Mouse (Mus musculus) testis, postnatal 10 days (tissue): ENCODE measurements around the gene Efnb3.
A peak's percentile ranks its signal among the peaks of the same experiment; 100 is the strongest.

Experiments
- DNase-seq: peaks from one replicate; pipeline ENCODE4 v3.0.0; 2021; ENCODE audit warnings: low spot score

The Efnb3 gene

DNA sequence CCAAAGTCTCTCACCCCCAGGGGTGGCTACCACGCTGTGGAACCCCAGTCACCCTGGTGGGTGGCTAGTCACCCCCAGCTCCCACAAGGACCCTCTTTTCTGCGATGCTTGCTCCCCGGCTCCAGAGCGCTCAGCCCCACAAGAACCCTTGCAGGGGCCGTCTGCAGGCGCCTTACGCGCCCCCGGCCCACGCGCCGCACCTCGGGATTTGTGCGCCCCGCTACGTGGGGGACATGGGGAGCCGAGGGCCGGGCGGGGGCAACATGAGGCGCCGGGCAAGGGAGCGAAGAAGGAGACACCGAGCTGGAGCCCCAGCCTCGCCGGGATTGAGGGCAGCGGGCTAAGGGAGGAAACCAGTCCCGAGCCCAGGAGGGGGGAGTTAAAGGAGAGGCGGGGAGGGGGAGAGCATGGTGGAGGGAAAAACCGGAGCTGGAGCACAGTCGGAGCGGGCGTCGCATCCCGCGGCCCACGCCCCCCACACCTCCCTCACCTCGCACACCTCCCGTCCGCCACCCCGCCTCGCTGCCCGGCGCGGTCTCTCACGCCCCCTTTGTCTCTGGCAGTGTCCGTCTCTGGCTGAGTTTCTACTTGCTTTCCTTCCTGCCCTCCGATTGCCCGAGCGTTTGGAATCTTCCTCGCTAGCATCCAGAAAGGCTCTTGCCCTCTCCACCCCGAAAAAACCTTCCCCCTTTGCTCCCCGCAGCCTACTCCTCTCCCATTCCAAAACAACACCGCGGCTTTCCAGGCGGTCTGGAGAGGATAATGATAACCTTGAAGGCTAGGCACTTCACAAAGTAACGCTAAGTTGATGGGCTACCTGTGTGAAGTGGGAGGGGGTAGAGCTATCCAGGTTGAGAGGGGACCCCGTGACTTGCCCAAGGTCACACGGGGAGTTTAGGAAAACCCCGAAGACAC lies at the start of gene Efnb3:
Gene Efnb3 (minus strand): TSS at position 355 of the 915 bp plus-strand sequence.
- DNase-seq = peak; percentile 66

DNA sequence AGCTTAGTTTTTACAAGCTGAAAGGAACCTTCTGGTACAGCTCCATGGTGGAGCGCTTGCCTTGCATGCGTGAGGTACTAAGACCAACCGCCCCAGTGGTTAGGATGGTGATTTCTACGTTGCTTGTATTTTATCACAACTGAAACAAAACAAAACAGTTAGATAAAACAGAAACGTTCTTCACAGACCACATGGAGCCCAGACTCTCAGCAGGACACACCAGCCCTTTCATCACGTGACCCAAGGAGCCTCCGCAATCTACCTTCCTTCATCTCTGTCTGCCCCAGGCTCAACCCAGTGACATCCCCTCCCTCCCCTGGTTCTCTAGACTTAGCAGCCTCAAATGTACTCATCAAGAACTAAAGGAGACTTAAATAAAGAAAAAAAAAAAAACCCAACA lies 49.4 kb upstream of the Efnb3 start:
- DNase-seq = no peak

DNA sequence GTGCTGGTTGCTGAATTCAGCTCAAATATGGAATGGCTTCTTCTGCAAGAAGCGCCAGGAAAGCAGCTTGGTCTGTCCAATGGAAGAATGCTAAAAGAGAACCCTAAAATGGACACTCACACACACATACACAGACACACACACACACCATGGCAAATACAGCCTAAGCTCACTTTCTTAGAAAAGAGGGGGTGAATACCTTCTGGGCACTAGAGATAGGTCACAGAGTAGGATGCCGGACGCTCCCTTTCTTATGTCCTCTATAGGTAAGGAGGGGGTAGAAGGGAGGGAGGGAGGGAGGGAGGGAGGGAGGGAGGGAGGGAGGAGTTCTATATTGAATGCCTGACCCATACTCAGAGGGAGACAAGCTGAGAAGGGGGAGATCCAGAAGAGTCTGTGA lies 48.5 kb upstream of the Efnb3 start:
- no peak for DNase-seq

DNA sequence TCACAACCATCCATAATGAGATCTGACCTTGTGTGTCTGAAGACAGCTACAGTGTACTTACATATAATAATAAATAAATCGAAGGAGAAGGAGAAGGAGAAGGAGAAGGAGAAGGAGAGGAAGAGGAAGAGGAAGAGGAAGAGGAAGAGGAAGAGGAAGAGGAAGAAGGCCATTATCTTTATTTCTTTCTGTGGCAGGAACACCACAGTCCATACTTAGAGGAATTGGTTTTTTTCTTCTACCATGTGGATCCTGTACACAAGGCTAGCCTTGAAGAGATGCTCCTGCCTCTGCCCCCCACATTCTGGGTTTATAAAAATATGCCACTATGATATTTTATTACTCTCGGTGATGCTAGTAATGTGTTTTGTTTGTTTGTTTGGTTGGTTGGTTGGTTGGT lies 46.8 kb upstream of the Efnb3 start:
- DNase-seq = no peak

DNA sequence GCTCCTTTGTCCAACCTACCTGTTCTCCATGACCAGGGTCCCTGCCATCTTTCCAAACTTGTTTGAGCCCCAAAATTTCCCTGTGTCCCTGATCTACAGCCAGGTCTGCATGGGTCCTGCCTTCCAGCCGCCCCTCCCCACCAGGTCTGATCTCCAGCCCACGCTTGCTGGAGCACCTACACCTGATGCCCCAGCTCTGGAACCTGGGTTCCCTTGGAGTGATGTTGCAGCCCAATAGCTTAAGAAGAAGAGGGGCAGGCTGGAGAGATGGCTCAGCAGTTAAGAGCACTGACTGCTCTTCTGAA lies 46.4 kb upstream of the Efnb3 start:
- no peak for DNase-seq

DNA sequence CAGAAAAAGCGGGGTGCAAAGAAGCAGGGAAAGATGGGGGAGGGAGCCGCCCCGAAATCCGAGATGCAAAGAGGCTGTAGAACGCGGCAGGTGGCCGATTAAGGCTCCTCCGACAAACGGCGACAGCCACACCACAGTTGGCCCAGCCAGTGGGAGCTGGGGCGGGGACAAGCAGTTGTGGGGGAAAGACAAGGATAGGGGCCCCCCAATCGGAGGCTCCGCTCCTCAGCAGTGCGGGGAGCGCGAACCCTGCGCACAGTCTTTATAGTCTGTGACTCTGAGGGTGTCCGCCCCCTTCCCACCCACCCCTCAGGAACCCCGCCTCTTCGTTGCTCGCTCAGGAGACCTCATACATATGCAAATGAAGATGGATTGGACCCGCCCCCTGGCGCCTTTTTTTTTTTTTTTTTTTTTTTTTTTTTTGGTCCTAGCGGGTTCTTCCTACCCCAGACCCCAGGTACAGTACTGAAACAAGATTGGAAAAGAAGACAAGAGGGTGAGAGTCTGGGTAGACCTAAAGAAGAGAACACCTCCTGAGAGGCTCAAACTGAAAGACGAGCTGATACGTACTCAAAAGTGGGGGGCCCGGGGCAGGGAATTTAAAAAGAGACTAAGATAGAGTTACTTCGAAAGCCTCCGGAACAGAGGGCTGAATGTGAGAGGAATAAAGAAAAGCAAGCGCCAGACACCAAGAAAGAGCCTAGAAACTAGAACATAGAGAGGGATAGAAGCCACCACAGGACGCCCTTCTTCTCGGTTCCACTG lies 45.9 kb upstream of the Efnb3 start, which contains the start of gene Atp1b2:
Gene Atp1b2 (minus strand): TSS at position 217 of the 765 bp plus-strand sequence.
- peak; percentile 91 for DNase-seq

DNA sequence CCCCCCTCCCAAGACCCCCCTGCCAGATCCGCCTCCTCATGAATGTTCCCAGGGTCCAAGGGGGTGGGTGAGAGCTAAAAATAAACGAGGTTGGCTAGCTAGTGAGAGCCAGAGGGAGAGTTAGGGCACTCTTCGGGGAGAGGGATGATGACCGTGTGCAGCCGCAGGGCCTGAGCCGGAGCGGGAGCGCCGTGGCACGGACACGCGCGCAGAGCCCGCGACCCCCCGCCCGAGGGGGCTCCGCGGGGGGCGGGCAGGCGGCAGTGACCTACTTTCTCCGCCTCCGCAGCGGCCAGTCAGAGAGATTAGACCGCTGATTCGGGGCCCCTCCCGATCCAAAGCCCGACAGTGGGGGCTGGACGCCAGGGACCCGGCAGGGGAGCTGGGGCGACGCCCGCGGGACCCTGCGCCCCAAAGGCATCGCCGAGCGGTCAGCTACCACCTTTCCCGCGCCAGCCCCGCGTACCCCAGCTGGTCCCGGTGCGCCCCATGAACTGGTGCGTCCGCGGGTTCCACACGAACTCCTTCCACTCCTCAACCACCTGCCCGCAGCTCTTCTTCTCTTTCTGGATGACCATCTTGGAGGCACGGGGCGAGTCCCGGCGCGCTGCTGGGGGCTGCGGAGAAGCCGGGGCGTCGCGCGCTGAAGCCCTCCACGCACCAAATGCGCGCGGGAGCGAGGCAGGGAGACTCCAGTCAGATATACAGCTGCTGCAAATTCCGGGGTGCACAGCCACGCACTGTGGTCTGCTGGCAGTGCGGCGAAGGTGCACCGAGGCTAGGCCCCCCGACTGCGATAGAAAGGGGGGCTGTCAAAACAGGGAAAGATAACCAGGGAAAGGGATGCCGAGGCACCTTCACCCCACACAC lies 45.0 kb upstream of the Efnb3 start:
- peak; percentile 67 for DNase-seq

DNA sequence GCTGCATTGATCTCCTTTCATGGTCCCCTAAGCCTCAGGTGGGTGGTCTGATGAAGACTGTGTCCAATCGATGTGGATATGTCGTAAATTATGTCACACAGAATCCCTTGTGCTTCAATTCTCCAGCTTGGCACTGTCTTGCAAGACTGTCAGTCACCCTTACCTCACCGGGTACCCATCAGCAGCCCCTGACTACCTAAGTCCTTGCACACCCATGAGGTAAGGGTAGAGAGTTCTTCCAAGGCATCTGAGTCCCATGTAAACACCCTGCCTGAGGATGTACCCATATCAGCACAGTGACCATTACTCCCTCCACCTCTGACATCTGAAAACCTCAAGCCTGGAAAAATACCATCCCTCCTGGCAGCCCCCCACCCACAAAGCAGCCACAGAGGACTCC lies 44.3 kb upstream of the Efnb3 start:
- no peak for DNase-seq

DNA sequence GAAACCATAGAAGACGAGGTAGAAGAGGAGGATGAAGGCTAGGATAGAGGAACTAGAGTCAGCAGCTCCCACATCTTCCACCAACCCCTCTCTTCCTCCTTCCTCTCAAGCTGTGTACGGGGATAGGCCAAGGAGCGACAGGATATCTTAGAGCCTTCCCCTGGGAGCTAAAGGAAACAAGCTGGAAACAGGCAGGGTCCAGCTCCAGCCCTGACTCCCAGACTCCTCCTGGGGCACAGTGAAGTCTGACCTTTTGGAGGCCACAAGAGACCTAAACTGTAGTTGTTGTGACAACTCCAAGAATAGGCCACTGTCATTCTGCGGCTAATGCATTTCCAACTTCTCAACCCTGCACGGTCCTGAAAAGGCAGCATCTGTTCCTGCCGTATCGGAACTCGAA lies 43.5 kb upstream of the Efnb3 start:
- no peak for DNase-seq

DNA sequence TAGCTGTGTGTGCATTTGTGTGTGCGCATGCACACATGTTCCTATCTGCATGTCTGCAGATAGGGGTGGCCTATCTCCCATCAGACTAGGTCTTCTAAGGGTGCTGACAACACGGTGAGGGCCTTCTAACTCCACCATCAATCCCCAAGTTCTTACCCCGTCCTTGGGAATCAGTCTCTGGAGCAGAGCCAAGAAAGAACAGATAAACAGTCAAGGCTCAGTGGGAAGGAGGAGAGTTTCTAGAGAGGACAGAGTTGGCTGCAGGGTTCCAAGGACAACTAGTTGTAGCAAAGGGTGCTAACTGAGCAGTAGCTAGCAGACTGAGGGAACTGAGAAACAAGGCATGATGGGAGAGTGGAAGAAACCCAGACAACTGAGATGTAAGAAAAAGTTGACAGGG lies 41.8 kb upstream of the Efnb3 start:
- DNase-seq = no peak

DNA sequence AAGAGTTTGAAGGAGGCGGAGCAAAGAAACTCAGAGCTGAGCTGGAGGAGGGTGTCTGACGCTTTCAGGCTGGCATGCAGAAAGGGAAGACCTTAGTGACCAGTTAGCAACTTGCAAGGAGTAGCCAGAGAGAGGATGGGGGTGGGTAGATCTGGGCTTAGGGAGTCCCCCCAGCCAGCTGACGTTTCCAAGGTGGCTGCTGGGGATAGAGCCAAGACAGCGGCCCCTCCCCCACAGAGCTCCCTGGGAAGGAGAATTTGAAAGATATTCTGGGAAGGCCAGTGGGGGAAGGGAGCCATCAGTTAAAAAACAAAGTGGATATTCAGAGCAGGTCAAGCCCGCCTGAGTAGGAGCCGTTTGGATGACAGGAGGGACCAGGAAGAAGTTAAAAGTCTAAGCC lies 40.1 kb upstream of the Efnb3 start:
- peak; percentile 93 for DNase-seq

DNA sequence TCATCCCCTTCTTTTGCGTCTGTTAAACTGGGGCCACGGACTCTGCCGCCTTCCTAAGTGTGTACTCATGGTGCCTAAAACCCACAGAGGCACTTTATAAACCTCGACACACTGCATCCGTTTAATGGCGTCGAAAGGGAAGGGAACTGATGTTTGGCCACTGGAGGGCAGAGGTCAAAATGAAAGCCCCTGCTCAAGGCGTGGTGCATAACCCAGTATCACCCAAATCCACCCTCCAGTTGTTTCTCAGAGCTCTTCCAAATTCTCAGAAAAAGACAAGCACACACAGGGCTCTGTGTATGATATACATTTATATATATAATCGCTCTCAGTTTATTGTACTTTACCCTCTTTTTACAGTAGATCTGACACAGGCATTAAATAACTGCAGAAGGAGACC lies 39.4 kb upstream of the Efnb3 start:
- DNase-seq = no peak

DNA sequence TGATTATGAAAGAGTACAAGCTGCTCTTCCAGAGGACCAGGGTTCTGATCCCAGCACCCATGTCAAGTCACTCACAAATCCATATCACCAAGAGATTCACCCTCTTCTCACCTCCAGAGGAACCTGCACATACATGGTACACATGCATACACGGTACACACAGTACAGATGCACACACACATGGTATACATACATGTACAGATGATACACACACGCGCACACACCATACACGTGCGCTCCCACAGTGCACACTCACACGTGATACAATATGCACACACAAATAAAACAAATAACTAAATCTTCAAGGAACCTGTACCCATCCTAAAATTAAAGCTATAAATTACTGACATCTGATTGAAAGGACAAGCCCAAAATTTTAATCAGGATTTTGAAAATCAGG lies 34.8 kb upstream of the Efnb3 start:
- DNase-seq = no peak

DNA sequence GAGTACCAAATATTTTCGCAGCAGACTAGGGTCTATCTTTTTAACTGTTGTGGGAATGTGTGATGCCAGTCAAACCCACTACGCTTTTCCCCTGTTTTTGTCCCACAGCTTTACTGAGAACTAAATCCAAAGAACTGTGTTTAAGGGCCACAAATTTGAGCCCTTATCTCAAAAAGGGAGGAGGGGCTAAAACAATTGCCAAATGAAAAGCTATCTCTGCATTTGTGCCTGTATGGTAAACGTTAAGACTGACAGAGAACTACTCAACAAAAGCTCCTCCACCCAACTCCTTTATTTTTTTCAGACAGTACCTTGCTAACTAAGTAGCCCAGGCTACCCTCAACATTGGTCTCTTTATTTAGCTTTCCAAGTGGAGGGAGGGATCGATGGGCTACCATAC lies 32.8 kb upstream of the Efnb3 start:
- no peak for DNase-seq

DNA sequence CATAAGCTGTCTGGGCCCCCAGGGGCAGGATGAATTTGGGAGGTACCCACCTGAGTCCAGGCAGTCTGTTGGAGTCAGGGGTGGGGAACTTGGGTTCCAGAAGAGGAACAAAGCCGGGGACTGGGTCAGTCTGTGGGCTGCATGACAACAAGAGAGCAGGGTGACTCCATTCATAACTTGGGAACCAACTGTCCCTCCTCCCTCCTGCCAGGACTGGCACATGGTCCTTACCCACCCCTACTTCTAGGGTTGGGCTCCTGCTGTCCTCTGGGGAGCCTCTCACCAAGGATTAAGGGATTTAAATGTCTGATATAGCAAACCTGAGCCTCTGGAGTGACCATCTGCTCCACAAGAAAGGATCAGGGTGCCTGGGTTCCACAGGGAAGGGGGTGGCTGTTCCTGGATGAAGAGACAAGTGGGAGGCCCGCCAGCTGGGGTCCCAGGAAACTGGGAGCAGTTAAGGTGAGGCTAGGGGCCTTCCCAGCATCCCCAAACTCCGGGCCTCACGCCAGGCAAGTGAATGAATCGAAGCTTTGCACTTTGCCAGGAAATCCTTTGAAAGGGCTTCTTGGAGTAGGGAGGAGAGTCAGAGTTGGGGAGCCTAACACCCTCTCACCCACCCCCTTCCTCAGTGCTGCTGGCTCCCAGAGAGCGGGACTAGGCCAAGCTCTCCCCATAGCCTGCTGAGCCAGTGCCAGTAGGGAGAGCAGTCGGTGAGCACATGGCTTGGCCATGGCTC lies 32.1 kb upstream of the Efnb3 start:
- no peak for DNase-seq

DNA sequence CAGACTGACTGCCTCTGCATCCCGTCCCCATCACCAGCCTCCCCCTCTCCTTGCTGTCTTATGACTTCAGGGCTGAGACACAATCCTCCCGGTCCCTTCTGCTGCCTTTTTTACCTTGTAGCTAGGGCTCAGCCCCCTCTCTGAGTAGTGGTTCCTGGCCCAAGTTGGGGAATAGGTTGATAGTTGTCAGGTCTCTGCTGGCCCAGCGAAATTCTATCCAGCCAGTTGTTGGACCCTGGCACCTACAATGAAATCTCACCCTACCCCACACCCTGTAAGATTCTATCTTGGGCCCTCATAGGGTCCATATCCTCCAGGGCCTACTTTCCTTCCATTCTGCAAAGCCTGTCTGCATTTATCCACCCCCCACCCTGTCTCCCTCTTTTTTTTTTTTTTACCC lies 31.4 kb upstream of the Efnb3 start:
- no peak for DNase-seq

DNA sequence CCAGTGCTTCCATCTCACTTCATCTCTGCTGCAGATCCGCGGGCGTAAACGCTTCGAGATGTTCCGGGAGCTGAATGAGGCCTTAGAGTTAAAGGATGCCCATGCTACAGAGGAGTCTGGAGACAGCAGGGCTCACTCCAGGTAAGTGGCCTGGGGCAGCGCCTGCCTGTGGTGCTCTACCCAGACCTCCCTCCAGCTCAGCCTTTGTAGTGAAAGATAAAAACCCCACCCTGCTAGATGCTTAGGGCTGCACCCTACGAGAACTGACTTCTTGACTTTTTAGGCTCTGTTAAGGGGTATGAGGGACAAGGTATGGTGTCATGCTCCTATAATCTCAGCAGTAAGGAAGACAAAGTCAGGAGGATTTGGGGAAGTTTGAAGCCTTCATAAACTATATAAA lies 30.6 kb upstream of the Efnb3 start:
- DNase-seq = no peak

DNA sequence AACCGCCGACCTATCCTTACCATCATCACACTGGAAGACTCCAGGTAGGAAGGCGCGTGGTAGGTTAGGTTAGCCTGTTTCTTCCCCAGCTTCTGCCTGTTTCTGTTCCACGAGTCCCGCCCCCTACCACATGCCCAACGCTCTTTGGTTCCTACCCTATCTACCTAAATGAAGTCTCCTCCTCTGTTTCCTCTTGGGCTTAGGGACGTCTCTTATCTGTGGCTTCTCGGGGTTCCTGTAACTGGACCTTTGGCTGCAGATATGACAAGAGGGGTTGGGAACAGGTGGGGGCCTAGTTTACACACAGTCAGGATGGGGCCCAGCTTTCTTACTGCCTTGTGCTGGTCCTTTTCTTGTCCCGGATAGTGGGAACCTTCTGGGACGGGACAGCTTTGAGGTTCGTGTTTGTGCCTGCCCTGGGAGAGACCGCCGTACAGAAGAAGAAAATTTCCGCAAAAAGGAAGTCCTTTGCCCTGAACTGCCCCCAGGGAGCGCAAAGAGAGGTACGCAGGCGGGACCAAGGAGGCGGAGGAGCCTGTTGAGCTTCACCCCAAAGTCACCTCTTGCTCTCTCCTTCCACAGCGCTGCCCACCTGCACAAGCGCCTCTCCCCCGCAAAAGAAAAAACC lies 29.3 kb upstream of the Efnb3 start:
- no peak for DNase-seq

DNA sequence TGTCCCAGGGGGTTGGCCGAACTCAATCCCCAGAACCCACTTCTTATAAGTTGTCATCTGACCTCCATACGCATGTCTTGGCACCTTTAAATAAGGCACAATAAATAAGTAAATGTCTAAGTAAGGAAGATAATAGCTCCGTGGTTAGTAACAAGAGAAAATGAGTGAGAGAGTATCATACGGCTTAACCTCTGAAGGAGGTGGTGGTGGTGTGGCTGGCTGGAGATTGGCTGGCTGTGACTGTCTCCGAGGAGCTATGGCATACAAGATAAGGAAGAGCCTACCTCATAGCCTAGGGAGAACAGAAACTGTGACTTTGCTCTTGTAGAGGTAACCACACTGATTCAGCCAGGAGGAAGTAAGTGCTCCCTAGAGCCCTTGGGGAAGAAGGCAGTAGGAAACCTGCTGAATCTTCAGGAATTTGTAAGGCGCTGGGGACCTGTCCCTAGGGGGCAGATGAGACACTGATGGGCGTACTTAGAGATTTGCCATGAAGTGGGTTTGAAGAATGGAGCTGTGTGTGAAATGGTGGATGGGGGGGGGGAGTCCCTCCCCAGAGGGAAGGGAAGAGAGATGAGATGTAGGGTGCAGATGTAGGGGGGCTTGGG lies 25.8 kb upstream of the Efnb3 start:
- DNase-seq = no peak

DNA sequence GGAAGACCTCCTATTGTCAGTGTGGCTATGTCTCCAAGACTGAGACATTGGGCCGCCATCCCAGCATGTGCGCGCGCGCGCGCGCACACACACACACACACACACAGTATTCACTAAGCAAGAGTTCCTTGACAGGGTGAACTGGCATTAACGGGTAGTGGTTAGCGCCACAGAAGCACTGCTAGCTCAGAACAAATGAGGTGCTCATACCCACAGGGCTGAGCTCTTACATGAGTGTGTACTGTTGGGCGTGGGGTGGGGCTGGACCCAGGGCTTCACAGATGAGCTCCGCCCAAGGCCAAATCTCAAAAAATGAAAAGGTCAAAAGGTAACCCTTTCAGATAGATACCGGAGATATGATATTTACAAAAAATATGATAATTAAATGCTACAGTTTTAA lies 24.9 kb upstream of the Efnb3 start:
- no peak for DNase-seq

DNA sequence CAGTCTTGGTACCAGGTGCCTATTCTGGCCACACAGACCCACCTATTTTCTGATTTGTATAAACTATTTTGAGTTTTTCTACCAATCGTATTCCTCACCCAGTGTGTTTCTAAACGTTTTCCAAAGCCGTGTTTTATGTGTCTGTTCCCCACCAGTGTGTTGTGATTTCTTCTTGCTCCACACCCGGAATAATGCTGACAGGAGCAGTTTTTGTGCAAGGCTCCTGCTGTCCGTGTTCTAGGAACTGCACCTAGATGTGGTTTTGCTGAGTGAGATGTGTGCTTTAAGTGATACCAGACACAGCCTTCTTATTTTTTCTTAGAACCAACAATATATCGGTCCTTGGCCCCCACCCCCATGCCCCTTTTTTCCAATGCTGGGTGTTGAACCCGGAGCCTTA lies 24.0 kb upstream of the Efnb3 start:
- no peak for DNase-seq
